In genomic region chr5:93044584-93045370, GRCm38 (mm10) we compare ENCODE assay signal across 8 mouse cellular contexts. TPM values are rescaled to one million over a fixed set of nuclear protein-coding genes. Genes with fewer than 3 reads are reported as not detected.
DNase-seq lines count a peak whose midpoint lies in the region; TF ChIP-seq lines count a peak whose summit lies in the region.

Gene Sowahb (minus strand): TSS chr5:93045022.

- DNase-seq in right cerebral cortex, adult 18-20 months: peak; percentile 71
- no peak for DNase-seq in right cerebral cortex, postnatal 36 days (ENCODE audit: low spot score in 2 of 2)
- DNase-seq in heart, postnatal 4 days: peak; percentile 32
- DNase-seq in large intestine, adult 2 months (ENCODE audit: low read depth, low spot score): peak; percentile 82
- peak; percentile 80 for DNase-seq in lung, postnatal 25 days (ENCODE audit: low spot score)
- DNase-seq in right cerebral cortex, postnatal 10 days (ENCODE audit: low spot score in 2 of 2): peak; percentile 51 to 52
- DNase-seq in gastrocnemius, postnatal 4 days (ENCODE audit: low spot score in 2 of 2): no peak

- 0 out of 2 replicates have a peak, but pooled peaks cover 1% of the 10 kb centered on the region for H3K4me1 ChIP-seq in cortical plate, adult 2 months (ENCODE audit: control insufficient read depth, insufficient read depth, low read length)

- TF ChIP-seq POLR2A in cortical plate, adult 2 months (IDR thresholded peaks at IDR 0.05; ENCODE audit: extremely low read depth, insufficient read depth, low read length): no peak

- H3K4me3 ChIP-seq in cortical plate, adult 2 months (ENCODE audit: insufficient read depth, low read length): peak within 1 kb of the TSS; percentile 87

- WGBS in large intestine, adult 2 months: 1% methylated on average over 68 of the region's 68 CpGs

- peak within 1 kb of the TSS; percentile 90 for H3K27ac ChIP-seq in cortical plate, adult 2 months (ENCODE audit: insufficient read depth, low read length)

- no peak for TF ChIP-seq CTCF in cortical plate, adult 2 months (IDR thresholded peaks at IDR 0.05; ENCODE audit: extremely low read depth, insufficient read depth, low read length)

RNA-seq across cellular contexts. Expression of gene Sowahb, which starts in this region (rescaled TPM):
- 10.5 and 11.8 TPM in 2 replicates for polyA plus RNA-seq in cortical plate, adult 2 months (2012; rRNA removed)
- under 1 TPM in 1 of 2 experiments, not detected in 1; 0.10 TPM for total RNA-seq in heart, postnatal 4 days (2021)
- polyA plus RNA-seq in large intestine, adult 2 months (2012; rRNA removed): 15.6 and 22.2 TPM in 2 replicates
- total RNA-seq in gastrocnemius, postnatal 4 days (2021): under 1 TPM in 1 of 2 experiments, not detected in 1; 0.07 TPM

Comparison
In these comparisons a context has a peak if more than half of its experiments do, and no peak if none do; other contexts are left out.
1. DNase-seq: peak in right cerebral cortex, adult 18-20 months (single experiment), large intestine, adult 2 months (single experiment), lung, postnatal 25 days (single experiment) and right cerebral cortex, postnatal 10 days (2 of 2); none in right cerebral cortex, postnatal 36 days (0 of 2) and gastrocnemius, postnatal 4 days (0 of 2).
2. Peak in DNase-seq in heart, postnatal 4 days; RNA of the gene not detected or under 1 TPM.